Comparison of ENCODE assay signal across 27 mouse cellular contexts in the genomic region with DNA sequence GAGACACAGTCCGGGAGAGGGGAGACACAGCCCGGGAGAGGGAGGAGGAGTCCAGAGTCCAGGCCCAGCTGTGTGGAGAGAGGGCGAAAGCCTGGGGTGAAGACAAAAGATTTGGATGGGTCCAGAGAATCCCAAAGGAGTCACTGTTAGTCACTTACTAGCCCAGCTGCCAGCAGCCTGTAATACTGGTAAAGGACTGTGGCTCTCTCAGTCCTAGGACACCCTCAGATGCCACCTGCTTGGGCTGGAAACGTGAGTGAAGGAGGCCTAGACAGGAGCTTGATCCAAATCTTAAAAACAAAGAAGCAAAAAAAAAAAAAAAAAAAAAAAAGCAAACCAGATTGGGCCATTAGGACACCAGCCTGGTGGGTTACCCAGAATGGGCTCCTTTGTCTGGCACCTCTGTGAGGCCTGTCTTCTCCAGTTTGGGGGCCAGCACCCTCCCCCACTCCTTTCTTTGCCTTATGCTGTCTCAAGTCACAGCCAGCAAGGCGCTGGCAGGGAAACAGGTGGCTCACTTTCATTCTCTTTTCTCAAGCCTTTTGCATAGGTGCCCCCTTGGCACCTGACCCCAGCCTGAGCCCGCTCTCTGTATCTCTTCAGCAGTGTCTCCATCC. TPM values are rescaled to one million over a fixed set of nuclear protein-coding genes. Genes with fewer than 3 reads are reported as not detected.
DNase-seq lines count a peak whose midpoint lies in the region; ATAC-seq and TF ChIP-seq lines count a peak whose summit lies in the region.
"Had no signal": no experiment of that assay in that cellular context is flagged by ENCODE, and none has a peak within 500 bp of the region (broad histone marks: within the 10 kb centered on the region; RNA-seq: fewer than 3 reads in every experiment).

No protein-coding gene starts in this region.

- WGBS in forebrain, embryonic 10.5 days: 55% methylated on average over 6 of the region's 6 CpGs
- WGBS in forebrain, embryonic 11.5 days: 53% methylated on average over 6 of the region's 6 CpGs
- 49% methylated on average over 6 of the region's 6 CpGs for WGBS in midbrain, embryonic 12.5 days
- WGBS in midbrain, embryonic 11.5 days: 41% methylated on average over 6 of the region's 6 CpGs
- WGBS in forebrain, embryonic 12.5 days: 50% methylated on average over 6 of the region's 6 CpGs
- WGBS in hindbrain, postnatal 0 days: 55% methylated on average over 6 of the region's 6 CpGs

- ATAC-seq in forebrain, embryonic 11.5 days (replicated peaks; ENCODE audit: low FRiP score): no peak
- no peak for ATAC-seq in midbrain, embryonic 12.5 days (ENCODE audit: low FRiP score, low read depth)
- ATAC-seq in midbrain, embryonic 11.5 days (ENCODE audit: low FRiP score): no peak
- ATAC-seq in forebrain, embryonic 12.5 days (ENCODE audit: low FRiP score): no peak
- ATAC-seq in hindbrain, postnatal 0 days: 0 out of 2 replicates have a peak, but pooled peaks have one; percentile 16
- ATAC-seq: CD4-positive, CD25-positive, alpha-beta regulatory T cell, adult 4 months; liver, postnatal 0 days; lung, postnatal 0 days had no signal

- no peak overlapping the region for H3K4me2 ChIP-seq in forebrain, embryonic 11.5 days (ENCODE audit: low read depth, low read length, severe bottlenecking)
- no peak overlapping the region for H3K4me2 ChIP-seq in midbrain, embryonic 12.5 days (replicated peaks)
- H3K4me2 ChIP-seq in midbrain, embryonic 11.5 days: no peak overlapping the region
- H3K4me2 ChIP-seq in forebrain, embryonic 12.5 days: no peak overlapping the region
- H3K4me2 ChIP-seq in hindbrain, postnatal 0 days (ENCODE audit: low read depth, low read length): no peak overlapping the region
- H3K4me2 ChIP-seq: limb, embryonic 12.5 days; liver, embryonic 11.5 days; stomach, embryonic 15.5 days had no signal

- H3K27me3 ChIP-seq in forebrain, embryonic 10.5 days (ENCODE audit: poor library complexity, severe bottlenecking): peaks cover 53% of the 10 kb centered on the region
- H3K27me3 ChIP-seq in forebrain, embryonic 11.5 days (ENCODE audit: control insufficient read depth, insufficient read depth, low read length): no peaks in the 10 kb centered on the region
- peaks cover 39% of the 10 kb centered on the region for H3K27me3 ChIP-seq in midbrain, embryonic 12.5 days
- H3K27me3 ChIP-seq in midbrain, embryonic 11.5 days (ENCODE audit: control insufficient read depth, insufficient read depth, low read length): peaks cover 5% of the 10 kb centered on the region; the same call in 1 of the 2 replicates
- 0 out of 2 replicates have a peak, but pooled peaks cover 6% of the 10 kb centered on the region for H3K27me3 ChIP-seq in forebrain, embryonic 12.5 days
- no peaks in the 10 kb centered on the region; the same call in 1 of the 2 replicates for H3K27me3 ChIP-seq in hindbrain, postnatal 0 days (ENCODE audit: insufficient read depth, low read length)
- H3K27me3 ChIP-seq: stomach, embryonic 15.5 days had no signal

- H3K9me3 ChIP-seq in forebrain, embryonic 10.5 days: no peaks in the 10 kb centered on the region
- H3K9me3 ChIP-seq in forebrain, embryonic 11.5 days (ENCODE audit: control insufficient read depth, low read length): no peaks in the 10 kb centered on the region
- H3K9me3 ChIP-seq in midbrain, embryonic 12.5 days: no peaks in the 10 kb centered on the region
- no peaks in the 10 kb centered on the region for H3K9me3 ChIP-seq in midbrain, embryonic 11.5 days (ENCODE audit: control insufficient read depth, low read length)
- H3K9me3 ChIP-seq in forebrain, embryonic 12.5 days: no peaks in the 10 kb centered on the region
- H3K9me3 ChIP-seq in hindbrain, postnatal 0 days (ENCODE audit: low read length): no peaks in the 10 kb centered on the region
- H3K9me3 ChIP-seq: heart, embryonic 10.5 days; limb, embryonic 12.5 days; stomach, embryonic 15.5 days had no signal

- no peak overlapping the region; the same call in 1 of the 2 replicates for H3K9ac ChIP-seq in forebrain, embryonic 11.5 days (ENCODE audit: low read length)
- 0 out of 2 replicates have a peak overlapping the region, but pooled peaks have one; percentile 24 for H3K9ac ChIP-seq in midbrain, embryonic 12.5 days (replicated peaks)
- H3K9ac ChIP-seq in midbrain, embryonic 11.5 days (ENCODE audit: low read length): no peak overlapping the region; the same call in 1 of the 2 replicates
- no peak overlapping the region for H3K9ac ChIP-seq in forebrain, embryonic 12.5 days
- H3K9ac ChIP-seq in hindbrain, postnatal 0 days (replicated peaks; ENCODE audit: low read length): no peak overlapping the region
- H3K9ac ChIP-seq: limb, embryonic 12.5 days; liver, postnatal 0 days; stomach, embryonic 15.5 days had no signal

- no peaks in the 10 kb centered on the region for H3K36me3 ChIP-seq in forebrain, embryonic 10.5 days (replicated peaks)
- H3K36me3 ChIP-seq in forebrain, embryonic 11.5 days (ENCODE audit: control insufficient read depth, insufficient read depth, low read length): no peaks in the 10 kb centered on the region
- H3K36me3 ChIP-seq in midbrain, embryonic 12.5 days: no peaks in the 10 kb centered on the region
- no peaks in the 10 kb centered on the region for H3K36me3 ChIP-seq in midbrain, embryonic 11.5 days (ENCODE audit: control insufficient read depth, insufficient read depth, low read length)
- no peaks in the 10 kb centered on the region for H3K36me3 ChIP-seq in forebrain, embryonic 12.5 days (replicated peaks)
- no peaks in the 10 kb centered on the region for H3K36me3 ChIP-seq in hindbrain, postnatal 0 days (ENCODE audit: insufficient read depth, low read length)
- H3K36me3 ChIP-seq: heart, embryonic 10.5 days; limb, embryonic 12.5 days; stomach, embryonic 15.5 days had no signal

- H3K4me1 ChIP-seq in forebrain, embryonic 10.5 days: peaks cover 64% of the 10 kb centered on the region
- H3K4me1 ChIP-seq in forebrain, embryonic 11.5 days (replicated peaks; ENCODE audit: control insufficient read depth, insufficient read depth, low read length): peaks cover 8% of the 10 kb centered on the region
- peaks cover 35% of the 10 kb centered on the region for H3K4me1 ChIP-seq in midbrain, embryonic 12.5 days
- H3K4me1 ChIP-seq in midbrain, embryonic 11.5 days (ENCODE audit: control insufficient read depth, insufficient read depth, low read length): peaks cover 7% of the 10 kb centered on the region
- peaks cover 39% of the 10 kb centered on the region for H3K4me1 ChIP-seq in forebrain, embryonic 12.5 days
- H3K4me1 ChIP-seq in hindbrain, postnatal 0 days (ENCODE audit: insufficient read depth, low read length): no peaks in the 10 kb centered on the region
- H3K4me1 ChIP-seq: stomach, embryonic 15.5 days had no signal

- no peak for DNase-seq in forebrain, embryonic 10.5 days (ENCODE audit: extremely low spot score, low spot score)
- DNase-seq in forebrain, embryonic 11.5 days (ENCODE audit: low spot score): no peak
- no peak for DNase-seq in midbrain, embryonic 11.5 days (ENCODE audit: low spot score, missing footprints)
- DNase-seq in hindbrain, postnatal 0 days (ENCODE audit: low spot score): no peak
- no peak for DNase-seq in layer of hippocampus, adult 11-12 months (ENCODE audit: low spot score)
- DNase-seq: adrenal gland, postnatal 25 days; cerebellum, adult 11 months; cerebellum, postnatal 25 days; embryo, embryonic 11 days; gastrocnemius, postnatal 10 days; heart, postnatal 4 days; kidney, adult 2 months; kidney, postnatal 10 days; liver, postnatal 0 days; thymus, adult 2 months had no signal

- H3K27ac ChIP-seq in forebrain, embryonic 10.5 days: peak overlapping the region; percentile 78
- no peak overlapping the region for H3K27ac ChIP-seq in forebrain, embryonic 11.5 days (ENCODE audit: low read depth, low read length)
- no peak overlapping the region for H3K27ac ChIP-seq in midbrain, embryonic 12.5 days (replicated peaks)
- H3K27ac ChIP-seq in midbrain, embryonic 11.5 days (ENCODE audit: low read depth, low read length): no peak overlapping the region
- H3K27ac ChIP-seq in forebrain, embryonic 12.5 days: peak overlapping the region; percentile 75
- no peak overlapping the region for H3K27ac ChIP-seq in hindbrain, postnatal 0 days
- H3K27ac ChIP-seq: heart, embryonic 10.5 days; limb, embryonic 12.5 days; macrophage; stomach, embryonic 15.5 days had no signal

- no peak overlapping the region for H3K4me3 ChIP-seq in forebrain, embryonic 10.5 days
- no peak overlapping the region for H3K4me3 ChIP-seq in forebrain, embryonic 11.5 days (ENCODE audit: low read depth, low read length)
- no peak overlapping the region for H3K4me3 ChIP-seq in midbrain, embryonic 12.5 days
- no peak overlapping the region for H3K4me3 ChIP-seq in midbrain, embryonic 11.5 days (ENCODE audit: low read depth, low read length)
- H3K4me3 ChIP-seq in forebrain, embryonic 12.5 days (replicated peaks): no peak overlapping the region
- no peak overlapping the region for H3K4me3 ChIP-seq in hindbrain, postnatal 0 days (ENCODE audit: low read length)
- H3K4me3 ChIP-seq: heart, embryonic 10.5 days; limb, embryonic 12.5 days; stomach, embryonic 15.5 days had no signal

- no peak for TF ChIP-seq CTCF in hindbrain, postnatal 0 days (IDR thresholded peaks at IDR 0.05; ENCODE audit: low read depth)

RNA-seq across cellular contexts. Expression of a gene that starts 55.9 kb away (rescaled TPM):
- polyA plus RNA-seq in forebrain, embryonic 10.5 days (2016; fragmentation: Nextera tagmentation; extraction: Ambion mirVana): 0.87 and 2.7 TPM in 2 replicates
- 6.0 and 7.4 TPM in 2 replicates for polyA plus RNA-seq in forebrain, embryonic 11.5 days (2014; fragmentation: Nextera tagmentation; extraction: Ambion mirVana)
- polyA plus RNA-seq in midbrain, embryonic 12.5 days (2016; fragmentation: Nextera tagmentation; extraction: Ambion mirVana): 41.8 and 49.0 TPM in 2 replicates
- polyA plus RNA-seq in midbrain, embryonic 11.5 days (2014; fragmentation: Nextera tagmentation; extraction: Ambion mirVana): 11.6 and 12.8 TPM in 2 replicates
- polyA plus RNA-seq in forebrain, embryonic 12.5 days (2016; fragmentation: Nextera tagmentation; extraction: Ambion mirVana): 27.5 and 30.8 TPM in 2 replicates
- 4.5 and 8.1 TPM in 2 replicates for total RNA-seq in hindbrain, postnatal 0 days (2014; rRNA removed)
- 9.6 and 12.2 TPM in 2 replicates for polyA plus RNA-seq in hindbrain, postnatal 0 days (2015; fragmentation: Nextera tagmentation; extraction: Ambion mirVana)
- total RNA-seq: adrenal gland, postnatal 25 days; gastrocnemius, postnatal 10 days; heart, postnatal 4 days had no signal
- polyA plus RNA-seq: CD4-positive, CD25-positive, alpha-beta regulatory T cell, adult 4 months; embryonic facial prominence, embryonic 14.5 days; heart, embryonic 16.5 days; intestine, embryonic 14.5 days; liver, embryonic 11.5 days; liver, postnatal 0 days; macrophage had no signal

Comparison
In these comparisons a context has a peak if more than half of its experiments do, and no peak if none do; other contexts are left out.
1. H3K27ac ChIP-seq: peak in forebrain, embryonic 10.5 days (single experiment) and forebrain, embryonic 12.5 days (single experiment); none in forebrain, embryonic 11.5 days (single experiment), midbrain, embryonic 12.5 days (single experiment), midbrain, embryonic 11.5 days (single experiment) and hindbrain, postnatal 0 days (single experiment).